8 mouse cellular contexts compared by ENCODE assay signal in the genomic region with DNA sequence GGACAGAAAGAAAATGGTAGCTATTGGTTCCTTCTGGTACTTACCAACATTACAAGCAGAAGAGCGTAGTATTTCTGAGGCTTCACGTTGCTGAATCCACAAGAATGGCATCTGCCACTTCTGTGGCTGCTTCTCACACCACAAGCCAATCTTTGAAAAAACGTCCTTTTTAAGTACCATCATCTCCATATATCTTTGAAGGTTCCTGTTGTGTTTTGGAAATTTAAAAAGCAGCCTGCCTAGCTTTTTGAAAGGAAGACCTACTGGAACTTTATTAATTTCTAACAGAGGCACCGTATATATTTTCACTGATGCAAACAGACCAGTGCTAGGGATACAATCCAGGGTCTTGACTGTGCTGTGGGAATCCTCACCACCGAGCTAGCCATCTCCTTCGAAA. TPM values are rescaled to one million over a fixed set of nuclear protein-coding genes. Genes with fewer than 3 reads are reported as not detected.
A peak's percentile ranks its signal among the peaks of the same experiment; 100 is the strongest.
DNase-seq lines count a peak whose midpoint lies in the region; ATAC-seq and TF ChIP-seq lines count a peak whose summit lies in the region.

No protein-coding gene starts in this region.

- H3K9me3 ChIP-seq in neural tube, embryonic 11.5 days (ENCODE audit: control insufficient read depth, low read length), result no peaks in the 10 kb centered on the region
- H3K9me3 ChIP-seq in liver, embryonic 13.5 days (replicated peaks), result no peaks in the 10 kb centered on the region

- H3K4me2 ChIP-seq in neural tube, embryonic 11.5 days (ENCODE audit: low read depth), result peak overlapping the region; percentile 55
- peak overlapping the region; percentile 66 for H3K4me2 ChIP-seq in liver, embryonic 13.5 days

- H3K27ac ChIP-seq in cerebellum, adult 2 months (ENCODE audit: insufficient read depth, low read length), result no peak overlapping the region
- H3K27ac ChIP-seq in neural tube, embryonic 11.5 days (ENCODE audit: low read depth, low read length), result no peak overlapping the region
- H3K27ac ChIP-seq in liver, embryonic 13.5 days, result 0 out of 2 replicates have a peak overlapping the region, but pooled peaks have one; percentile 77

- ATAC-seq in neural tube, embryonic 11.5 days (ENCODE audit: insufficient read depth, low FRiP score, low TSS enrichment), result no peak
- ATAC-seq in liver, embryonic 13.5 days (ENCODE audit: low read depth), result no peak
- no peak for ATAC-seq in activated CD4-positive, CD25-positive, alpha-beta regulatory T cell, adult 4 months

- no peak for DNase-seq in cerebellum, adult 2 months
- DNase-seq in cerebellum, postnatal 36 days, result no peak
- no peak for DNase-seq in neural tube, embryonic 11.5 days (ENCODE audit: low spot score)
- no peak for DNase-seq in neural tube, embryonic 10.5 days (ENCODE audit: extremely low spot score, low spot score)
- DNase-seq in liver, embryonic 13.5 days, result no peak
- DNase-seq in kidney, postnatal 14 days, result no peak
- no peak for DNase-seq in spleen, postnatal 36 days (ENCODE audit: low spot score in 2 of 2)

- no peak for TF ChIP-seq CTCF in cerebellum, adult 2 months (IDR thresholded peaks at IDR 0.05; ENCODE audit: borderline replicate concordance, insufficient read depth, low read depth, low read length)

- H3K36me3 ChIP-seq in neural tube, embryonic 11.5 days (ENCODE audit: control insufficient read depth, insufficient read depth, low read length), result peaks cover 2% of the 10 kb centered on the region; the same call in 1 of the 2 replicates
- peaks cover 38% of the 10 kb centered on the region for H3K36me3 ChIP-seq in liver, embryonic 13.5 days

- TF ChIP-seq POLR2A in cerebellum, adult 2 months (IDR thresholded peaks at IDR 0.05; ENCODE audit: borderline replicate concordance, insufficient read depth, low read length), result no peak

- peak overlapping the region; percentile 99 for H3K9ac ChIP-seq in neural tube, embryonic 11.5 days (ENCODE audit: low read length)
- peak overlapping the region; percentile 94 for H3K9ac ChIP-seq in liver, embryonic 13.5 days

- H3K4me1 ChIP-seq in cerebellum, adult 2 months (ENCODE audit: control insufficient read depth, insufficient read depth, low read length), result no peaks in the 10 kb centered on the region; the same call in 1 of the 2 replicates
- H3K4me1 ChIP-seq in neural tube, embryonic 11.5 days (ENCODE audit: control insufficient read depth, insufficient read depth, low read length), result peaks cover 18% of the 10 kb centered on the region
- peaks cover 48% of the 10 kb centered on the region for H3K4me1 ChIP-seq in liver, embryonic 13.5 days (replicated peaks)

- WGBS in cerebellum, adult 2 months, result 8% methylated on average over 6 of the region's 6 CpGs
- 47% methylated on average over 6 of the region's 6 CpGs for WGBS in neural tube, embryonic 11.5 days
- WGBS in liver, embryonic 13.5 days (ENCODE audit: insufficient replicate concordance), result 58% methylated on average over 6 of the region's 6 CpGs

- peak overlapping the region; percentile 81 for H3K4me3 ChIP-seq in cerebellum, adult 2 months (replicated peaks; ENCODE audit: insufficient read depth, low read depth, low read length)
- peak overlapping the region; percentile 84 for H3K4me3 ChIP-seq in neural tube, embryonic 11.5 days (ENCODE audit: low read depth, low read length)
- H3K4me3 ChIP-seq in liver, embryonic 13.5 days (replicated peaks), result peak overlapping the region; percentile 86

- H3K27me3 ChIP-seq in cerebellum, adult 2 months (ENCODE audit: control insufficient read depth, insufficient read depth, low read length), result no peaks in the 10 kb centered on the region
- H3K27me3 ChIP-seq in neural tube, embryonic 11.5 days (ENCODE audit: control insufficient read depth, insufficient read depth, low read length), result no peaks in the 10 kb centered on the region
- peaks cover 4% of the 10 kb centered on the region; the same call in 1 of the 2 replicates for H3K27me3 ChIP-seq in liver, embryonic 13.5 days

RNA-seq across cellular contexts. Expression of gene Rab30, which starts 1.4 kb away (rescaled TPM):
- polyA plus RNA-seq in cerebellum, adult 2 months (2012; rRNA removed), result 20.8 and 23.0 TPM in 2 replicates
- 24.3 and 25.5 TPM in 2 replicates for polyA plus RNA-seq in neural tube, embryonic 11.5 days (2014; fragmentation: Nextera tagmentation; extraction: Ambion mirVana)
- 6.1 and 7.1 TPM in 2 replicates for polyA plus RNA-seq in liver, embryonic 13.5 days (2015; fragmentation: Nextera tagmentation; extraction: Ambion mirVana)
- under 1 TPM in 1 of 2 experiments, not detected in 1; 0.65 TPM for polyA plus RNA-seq in activated CD4-positive, CD25-positive, alpha-beta regulatory T cell, adult 4 months (2017; shearing (Covaris generic))
